Mouse (Mus musculus) heart, embryonic 11.5 days (tissue): ENCODE results near the gene Cfap73. TPM values are rescaled to one million over a fixed set of nuclear protein-coding genes. Genes with fewer than 3 reads are reported as not detected.
A peak's percentile ranks its signal among the peaks of the same experiment; 100 is the strongest.

Source experiments
- ATAC-seq: fragments of 200-750 bp; cut with Nextera tagmentation; replicated peaks from 2 replicates; pipeline ENCODE4 v1.8.0; 2017; ENCODE audit warnings: moderate library complexity; ENCODE audit not compliant: insufficient number of reproducible peaks, low FRiP score, low TSS enrichment
- H3K27ac ChIP-seq: fragments of 300-500 bp; sonication (generic); 2 replicates; pipeline ENCODE4 v1.5.1; 2014; ENCODE audit warnings: mild to moderate bottlenecking, low read depth, low read length
- H3K27me3 ChIP-seq: fragments of 300-500 bp; sonication (generic); 2 replicates; pipeline ENCODE4 v1.6.1; 2014; ENCODE audit warnings: mild to moderate bottlenecking, low read length, mixed read lengths; ENCODE audit not compliant: control insufficient read depth, insufficient read depth
- H3K36me3 ChIP-seq: fragments of 300-500 bp; sonication (generic); 2 replicates; pipeline ENCODE4 v1.6.1; 2014; ENCODE audit warnings: mild to moderate bottlenecking, low read length, moderate library complexity, mixed read lengths; ENCODE audit not compliant: control insufficient read depth, insufficient read depth
- H3K4me1 ChIP-seq: fragments of 300-500 bp; sonication (generic); 2 replicates; pipeline ENCODE4 v1.6.1; 2014; ENCODE audit warnings: low read length; ENCODE audit not compliant: control insufficient read depth, insufficient read depth
- H3K4me2 ChIP-seq: fragments of 300-500 bp; sonication (generic); 2 replicates; pipeline ENCODE4 v1.6.1; 2014; ENCODE audit warnings: mild to moderate bottlenecking, moderate library complexity
- H3K4me3 ChIP-seq: fragments of 300-500 bp; sonication (generic); 2 replicates; pipeline ENCODE4 v1.5.1; 2014; ENCODE audit warnings: low read depth, low read length
- H3K9ac ChIP-seq: fragments of 300-500 bp; sonication (generic); 2 replicates; pipeline ENCODE4 v1.6.1; 2014; ENCODE audit warnings: mild to moderate bottlenecking, low read depth, low read length, moderate library complexity
- H3K9me3 ChIP-seq: fragments of 300-500 bp; sonication (generic); replicated peaks from 2 replicates; pipeline ENCODE4 v1.6.1; 2016; ENCODE audit warnings: low read length; ENCODE audit not compliant: control insufficient read depth
- WGBS: fragments of 180-500 bp; shearing (Covaris S2); extraction: QIAGEN DNeasy Blood & Tissue Kit; methylation state at CpG from one replicate; pipeline ENCODE4 v1.1.7; 2014; ENCODE audit not compliant: insufficient replicate concordance; 5-methylcytosine and 5-hydroxymethylcytosine counted together
- polyA plus RNA-seq: library from polyadenylated mRNA; unstranded; fragments of >200 nt; fragmentation: Nextera tagmentation; extraction: Ambion mirVana; gene quantifications from 2 replicates; pipeline ENCODE4 v1.2.1, GENCODE M21; 2014

The Cfap73 gene
- polyA plus RNA-seq, 1 experiment from 2014 or later: not detected

DNA sequence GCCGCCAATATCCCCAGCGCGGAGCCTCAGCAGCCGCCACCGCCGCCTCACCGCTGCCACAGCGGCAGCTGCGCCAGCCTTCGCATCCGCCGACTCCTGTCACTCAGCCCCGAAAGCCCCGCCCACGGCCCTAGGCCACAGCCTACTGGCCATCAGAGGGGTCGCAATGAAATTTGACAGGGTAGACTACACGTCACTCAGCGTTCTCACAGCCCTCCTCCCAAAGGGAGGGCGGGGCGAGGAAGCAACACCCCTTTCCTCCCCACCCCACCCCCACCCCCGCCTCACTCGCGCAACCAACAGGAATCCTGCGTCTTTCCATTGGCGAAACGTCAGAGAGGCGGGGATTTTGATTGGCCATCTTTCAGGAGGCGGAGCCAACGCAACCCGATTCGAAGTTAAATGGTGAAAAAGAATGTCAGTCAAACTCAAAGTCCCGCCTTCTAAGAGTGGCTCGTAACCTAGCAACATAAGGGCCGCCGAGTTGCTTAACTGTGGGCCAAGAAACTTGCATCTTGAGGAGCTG, 45.4 kb downstream of the Cfap73 start, which contains the start of the genes Tpcn1 and Iqcd:
Gene Tpcn1 (minus strand): TSS at position 105 of the 526 bp plus-strand sequence.
Gene Iqcd (plus strand): TSS at position 448 of the 526 bp plus-strand sequence.
- Histone ChIP-seq H3K4me1 (peaks cover 20% of the 10 kb centered on the region), H3K4me2 (peak within 1 kb of the TSS; percentile 97), H3K27me3 (no peaks in the 10 kb centered on the region), H3K27ac (peak within 1 kb of the TSS; percentile 71), H3K9me3 (no peaks in the 10 kb centered on the region), H3K9ac (peak within 1 kb of the TSS; percentile 83), H3K4me3 (peak within 1 kb of the TSS; percentile 87), H3K36me3 (no peaks in the 10 kb centered on the region)
- WGBS: under 1% methylated on average over 35 of the region's 35 CpGs
- ATAC-seq: peak; percentile 97

DNA sequence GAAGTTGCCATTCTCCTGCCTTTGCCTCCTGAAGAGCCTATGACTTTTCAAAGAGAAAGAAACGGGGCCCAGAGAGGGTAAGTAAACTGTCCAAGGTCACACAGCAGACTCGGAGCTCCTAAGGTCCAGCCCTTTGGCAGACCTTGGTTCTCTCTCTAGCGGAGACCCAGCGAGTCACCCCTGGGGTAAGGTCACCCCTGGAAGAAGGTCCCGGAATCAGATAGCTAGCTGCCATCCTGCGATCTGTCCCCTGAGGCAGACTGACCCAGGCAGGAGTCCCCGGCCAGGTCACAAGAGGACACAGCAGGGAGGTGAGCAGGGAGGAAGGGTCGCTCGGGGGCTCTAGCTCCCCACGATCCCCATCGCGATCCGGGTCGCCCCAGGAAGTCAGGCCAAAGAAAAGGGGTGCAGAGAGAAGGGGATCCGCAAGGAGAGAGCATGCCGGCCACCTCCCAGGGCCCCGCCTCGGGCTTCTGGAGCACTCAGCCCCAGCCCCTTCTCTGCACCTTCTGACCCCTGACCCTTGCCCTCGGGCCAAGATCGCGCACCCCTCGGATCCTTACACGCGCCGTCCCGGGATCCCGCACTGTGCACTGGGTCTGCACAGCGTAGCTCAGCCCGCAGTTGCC, 46.0 kb downstream of the Cfap73 start:
- ATAC-seq: no peak; the same call in none of the 2 replicates
- peaks cover 20% of the 10 kb centered on the region for H3K4me1 ChIP-seq
- peak overlapping the region; percentile 83 for H3K9ac ChIP-seq
- 1% methylated on average over 29 of the region's 29 CpGs for WGBS
- 0 out of 2 replicates have a peak, but pooled peaks cover 2% of the 10 kb centered on the region for H3K36me3 ChIP-seq
- peak overlapping the region; percentile 97 for H3K4me2 ChIP-seq
- H3K4me3 ChIP-seq: peak overlapping the region; percentile 87
- H3K9me3 ChIP-seq: no peaks in the 10 kb centered on the region
- H3K27me3 ChIP-seq: no peaks in the 10 kb centered on the region
- peak overlapping the region; percentile 71 for H3K27ac ChIP-seq

DNA sequence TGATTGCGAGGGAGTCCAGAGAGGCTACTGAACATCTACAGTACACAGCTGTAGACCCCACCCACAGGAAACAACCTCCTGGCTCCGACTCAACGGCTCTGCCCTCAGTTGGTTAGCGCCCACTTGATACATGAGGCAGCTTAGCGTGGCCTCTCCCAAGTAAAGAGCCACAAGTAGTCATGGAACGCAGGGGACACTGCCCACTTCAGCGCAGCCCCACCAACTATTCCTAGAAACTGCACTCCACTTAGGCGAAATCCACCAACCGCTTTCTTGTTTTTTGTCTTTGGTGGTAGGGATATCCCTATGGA, 46.5 kb downstream of the Cfap73 start:
- Histone ChIP-seq H3K36me3 (0 out of 2 replicates have a peak, but pooled peaks cover 2% of the 10 kb centered on the region), H3K9me3 (no peaks in the 10 kb centered on the region), H3K27me3 (no peaks in the 10 kb centered on the region), H3K9ac (peak overlapping the region; percentile 83), H3K27ac (peak overlapping the region; percentile 71), H3K4me3 (peak overlapping the region; percentile 87), H3K4me1 (peaks cover 20% of the 10 kb centered on the region), H3K4me2 (peak overlapping the region; percentile 97)
- ATAC-seq: no peak
- 19% methylated on average over 9 of the region's 9 CpGs for WGBS

DNA sequence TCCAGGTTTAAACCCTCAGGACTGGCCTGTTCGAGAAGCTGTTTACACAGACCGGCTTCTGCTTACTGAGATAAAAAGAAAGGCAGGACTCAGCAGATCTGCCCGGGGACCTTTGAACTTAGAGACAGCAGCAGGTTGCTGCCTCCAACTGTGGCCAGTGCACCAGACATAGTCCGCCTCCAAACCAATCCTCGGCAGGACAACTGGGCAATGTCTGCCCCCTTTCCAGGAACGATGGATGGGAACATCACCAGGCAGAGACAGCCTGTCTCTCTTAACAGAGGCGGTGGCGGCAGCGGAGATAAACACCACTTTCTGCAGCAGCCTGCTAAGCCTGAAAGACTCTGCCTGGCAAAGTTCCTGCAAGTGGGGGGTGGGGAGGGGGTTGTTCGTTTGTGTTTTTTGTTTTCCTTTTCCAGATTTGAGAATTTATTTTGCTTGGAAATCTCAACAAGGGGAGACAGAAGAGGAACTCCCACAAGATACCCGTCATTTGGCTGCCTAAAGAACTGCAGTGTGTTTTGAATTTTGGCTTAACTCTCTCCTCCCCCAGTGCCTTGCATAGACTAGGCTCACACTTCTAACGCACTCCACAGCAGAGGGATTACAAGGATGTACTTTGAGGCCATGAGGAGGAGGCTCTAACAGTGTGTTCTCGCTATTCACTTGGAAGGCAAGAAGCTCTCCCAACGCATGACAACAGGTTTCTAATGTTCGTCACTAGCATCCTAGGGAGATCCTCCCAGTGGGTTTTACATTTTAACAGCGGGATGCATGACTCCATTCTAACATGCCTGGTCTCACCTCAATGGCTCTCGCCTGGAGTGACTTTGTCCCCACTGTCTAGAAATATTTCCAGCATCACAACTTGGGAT, 47.1 kb downstream of the Cfap73 start:
- 0 out of 2 replicates have a peak, but pooled peaks cover 2% of the 10 kb centered on the region for H3K36me3 ChIP-seq
- peak overlapping the region; percentile 63 for H3K27ac ChIP-seq
- H3K4me2 ChIP-seq: peak overlapping the region; percentile 97
- H3K9ac ChIP-seq: peak overlapping the region; percentile 52
- H3K4me3 ChIP-seq: peak overlapping the region; percentile 87
- WGBS: 7% methylated on average over 17 of the region's 17 CpGs
- H3K9me3 ChIP-seq: no peaks in the 10 kb centered on the region
- H3K4me1 ChIP-seq: peaks cover 24% of the 10 kb centered on the region
- no peak for ATAC-seq
- H3K27me3 ChIP-seq: no peaks in the 10 kb centered on the region

DNA sequence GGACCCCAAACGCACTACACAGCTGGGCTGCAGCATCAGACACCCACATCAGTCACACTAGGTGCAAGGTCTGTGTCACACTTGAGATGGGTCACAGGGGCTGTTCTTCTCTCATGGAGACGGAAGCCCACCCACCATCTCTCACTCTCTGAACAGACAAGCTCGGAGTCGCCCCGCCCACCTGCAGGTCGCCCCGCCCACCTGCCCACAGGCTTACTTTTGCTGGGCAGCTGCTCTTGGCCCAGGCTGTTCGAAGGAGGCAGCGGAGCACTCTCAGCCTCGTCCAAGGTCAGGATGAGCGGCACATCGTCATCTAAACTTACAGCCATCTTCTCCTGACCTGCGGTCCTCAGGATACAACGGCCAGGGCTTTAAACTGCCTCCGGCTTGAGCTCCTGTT, 49.1 kb downstream of the Cfap73 start:
- Histone ChIP-seq H3K4me2 (no peak overlapping the region), H3K27ac (no peak overlapping the region), H3K9me3 (no peaks in the 10 kb centered on the region), H3K4me3 (no peak overlapping the region), H3K36me3 (peaks cover 4% of the 10 kb centered on the region; the same call in 1 of the 2 replicates), H3K4me1 (peaks cover 25% of the 10 kb centered on the region), H3K27me3 (no peaks in the 10 kb centered on the region), H3K9ac (no peak overlapping the region)
- 46% methylated on average over 15 of the region's 15 CpGs for WGBS
- ATAC-seq: no peak

DNA sequence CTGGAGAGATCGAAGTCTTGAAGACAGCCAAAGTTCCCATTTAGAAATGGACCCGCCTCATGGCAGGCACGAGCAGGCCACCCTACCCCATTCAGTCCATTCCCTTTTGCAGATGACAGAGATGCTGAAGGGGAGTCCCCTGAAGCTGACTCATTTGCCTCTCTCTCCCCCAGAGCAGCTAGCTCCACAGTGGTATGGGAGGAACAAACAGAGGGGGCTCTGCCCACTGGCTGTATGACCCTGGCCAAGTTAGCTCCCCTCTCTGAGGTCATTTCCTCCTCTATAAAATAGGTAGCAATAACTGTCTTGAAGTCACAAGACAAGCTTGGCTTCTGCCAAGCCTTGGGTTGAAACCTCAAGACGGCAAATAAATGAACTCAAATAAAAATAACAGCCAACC, 50.5 kb downstream of the Cfap73 start:
- Histone ChIP-seq H3K9me3 (no peaks in the 10 kb centered on the region), H3K27me3 (no peaks in the 10 kb centered on the region), H3K9ac (no peak overlapping the region), H3K4me3 (no peak overlapping the region), H3K4me1 (peaks cover 33% of the 10 kb centered on the region), H3K4me2 (no peak overlapping the region), H3K27ac (no peak overlapping the region), H3K36me3 (peaks cover 4% of the 10 kb centered on the region; the same call in 1 of the 2 replicates)
- 94% methylated on average over 4 of the region's 4 CpGs for WGBS
- no peak for ATAC-seq

DNA sequence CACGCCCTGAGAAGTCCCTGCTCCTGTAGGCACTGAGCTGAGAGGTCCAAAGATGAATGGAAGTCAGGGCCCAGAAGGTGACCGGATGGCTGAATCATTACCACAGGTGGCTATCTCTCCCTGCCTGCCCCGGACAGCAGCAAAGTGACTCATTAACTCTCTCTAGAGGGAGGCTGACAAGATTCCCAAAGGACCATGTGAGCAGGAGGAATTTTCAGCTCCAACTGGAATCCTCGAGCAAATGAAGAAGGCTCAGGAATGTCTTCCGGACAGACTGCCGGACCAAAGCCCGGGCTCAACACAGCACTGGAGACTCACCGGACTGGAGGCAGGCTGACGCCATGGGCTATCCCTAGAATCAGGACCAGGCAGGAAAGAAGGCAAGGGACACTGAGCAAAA, 52.0 kb downstream of the Cfap73 start:
- Histone ChIP-seq H3K9me3 (no peaks in the 10 kb centered on the region), H3K27ac (no peak overlapping the region; the same call in 1 of the 2 replicates), H3K4me3 (no peak overlapping the region), H3K4me1 (peaks cover 36% of the 10 kb centered on the region), H3K36me3 (peaks cover 4% of the 10 kb centered on the region; the same call in 1 of the 2 replicates), H3K9ac (no peak overlapping the region), H3K27me3 (no peaks in the 10 kb centered on the region), H3K4me2 (no peak overlapping the region)
- 61% methylated on average over 9 of the region's 9 CpGs for WGBS
- no peak for ATAC-seq

DNA sequence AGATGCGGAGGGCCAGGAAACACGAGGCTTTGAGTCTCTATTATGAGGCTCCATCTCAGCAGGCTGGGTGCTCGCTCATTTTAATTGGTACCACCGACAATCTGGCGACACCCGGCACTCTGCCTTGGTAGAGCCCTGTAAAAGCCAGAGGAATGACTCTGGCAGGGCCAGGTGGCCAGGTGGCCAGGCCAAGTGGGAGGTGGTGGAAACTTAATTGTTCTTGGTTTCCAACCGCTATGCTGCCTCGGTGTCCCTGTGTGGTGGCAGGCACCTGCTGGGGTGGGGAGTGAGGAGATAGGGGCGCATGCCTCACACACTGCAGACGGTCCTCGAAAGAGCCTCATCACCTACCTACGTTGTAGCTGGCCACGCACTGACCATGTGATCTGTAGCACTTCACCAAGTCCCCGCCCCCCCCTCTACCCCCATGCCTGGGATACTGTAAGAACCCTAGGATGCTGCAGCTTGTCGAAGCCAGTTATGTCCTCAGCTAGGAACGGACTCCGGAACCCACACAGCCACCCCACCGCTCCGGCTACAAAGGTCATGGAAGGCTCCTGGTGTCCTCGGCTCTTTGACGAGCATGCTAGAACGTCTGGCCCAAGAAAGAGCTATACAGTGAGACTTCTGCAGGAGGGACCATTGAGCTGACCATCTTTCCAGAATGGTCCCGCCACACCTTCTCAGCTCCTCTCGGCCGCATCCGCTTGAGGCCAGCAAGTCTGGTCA, 54.0 kb downstream of the Cfap73 start:
- WGBS: 91% methylated on average over 26 of the region's 26 CpGs
- H3K4me2 ChIP-seq: no peak overlapping the region
- H3K9ac ChIP-seq: no peak overlapping the region
- H3K27me3 ChIP-seq: no peaks in the 10 kb centered on the region
- no peak overlapping the region for H3K27ac ChIP-seq
- H3K36me3 ChIP-seq: peaks cover 4% of the 10 kb centered on the region; the same call in 1 of the 2 replicates
- ATAC-seq: no peak
- H3K9me3 ChIP-seq: no peaks in the 10 kb centered on the region
- peaks cover 26% of the 10 kb centered on the region for H3K4me1 ChIP-seq
- no peak overlapping the region for H3K4me3 ChIP-seq
